8 mouse cellular contexts compared by ENCODE assay signal in the genomic region with DNA sequence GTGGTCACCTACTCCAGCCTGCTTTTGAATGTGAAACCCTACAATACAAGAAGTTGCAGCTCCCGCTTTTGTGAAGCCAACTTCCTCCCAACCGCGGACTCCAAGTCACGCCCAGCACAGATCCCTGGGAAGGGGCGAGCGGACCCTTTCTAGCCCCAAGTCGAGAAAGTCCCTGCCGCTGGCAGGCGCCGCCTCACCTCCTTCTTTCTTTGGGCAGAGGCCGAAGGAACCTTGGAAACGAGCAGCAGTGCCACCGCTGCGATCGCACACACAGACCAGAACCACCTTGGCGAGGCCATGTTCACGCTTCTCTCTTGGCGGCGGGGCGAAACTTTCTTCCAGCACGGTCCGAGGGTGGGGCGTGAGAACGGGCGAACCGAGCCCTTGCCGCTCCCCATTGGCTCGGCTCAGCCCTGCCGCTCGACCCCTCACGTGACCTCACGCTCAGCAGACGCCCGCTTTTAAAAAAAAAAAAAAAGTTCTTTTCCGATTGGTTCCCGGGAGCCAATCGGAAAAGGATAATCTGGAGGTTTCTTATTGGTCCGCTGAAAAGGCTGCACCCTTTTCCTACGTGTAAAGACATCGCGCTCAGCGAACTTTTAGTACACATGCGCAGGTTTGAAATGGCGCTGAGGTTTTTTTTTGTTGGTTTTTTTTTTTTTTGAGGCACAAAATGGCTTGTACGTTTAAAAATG. TPM values are rescaled to one million over a fixed set of nuclear protein-coding genes. Genes with fewer than 3 reads are reported as not detected.
A peak's percentile ranks its signal among the peaks of the same experiment; 100 is the strongest.
DNase-seq lines count a peak whose midpoint lies in the region; ATAC-seq lines count a peak whose summit lies in the region.

A gene (minus strand): TSS at position 442 of the 695 bp plus-strand sequence.

- peak within 1 kb of the TSS; percentile 47 for H3K9ac ChIP-seq in hindbrain, embryonic 15.5 days

- H3K27ac ChIP-seq in hindbrain, embryonic 15.5 days (replicated peaks) = peak within 1 kb of the TSS; percentile 87
- peak within 1 kb of the TSS; percentile 82 for H3K27ac ChIP-seq in macrophage

- no peaks in the 10 kb centered on the region for H3K36me3 ChIP-seq in hindbrain, embryonic 15.5 days
- no peaks in the 10 kb centered on the region for H3K36me3 ChIP-seq in macrophage (ENCODE audit: inconsistent target)

- H3K4me2 ChIP-seq in hindbrain, embryonic 15.5 days = peak within 1 kb of the TSS; percentile 60

- 0 out of 2 replicates have a peak, but pooled peaks cover 5% of the 10 kb centered on the region for H3K4me1 ChIP-seq in hindbrain, embryonic 15.5 days (replicated peaks)

- peak; percentile 85 for DNase-seq in T-cell, adult 2 months (ENCODE audit: low spot score)
- DNase-seq in cerebellum, postnatal 36 days = peak; percentile 71 to 80
- DNase-seq in frontal cortex, postnatal 36 days (ENCODE audit: low spot score in 2 of 2) = peak; percentile 72 to 79
- peak; percentile 71 to 72 for DNase-seq in left cerebral cortex, adult 18-20 months (ENCODE audit: low spot score in 2 of 2)
- DNase-seq in right cerebral cortex, adult 18-20 months = peak; percentile 89
- DNase-seq in urinary bladder, postnatal 10 days (ENCODE audit: low spot score) = peak; percentile 34

- no peaks in the 10 kb centered on the region for H3K9me3 ChIP-seq in hindbrain, embryonic 15.5 days

- ATAC-seq in hindbrain, embryonic 15.5 days (ENCODE audit: low FRiP score, low read depth) = peak; percentile 95

- H3K4me3 ChIP-seq in hindbrain, embryonic 15.5 days = peak within 1 kb of the TSS; percentile 64
- peak within 1 kb of the TSS; percentile 62 for H3K4me3 ChIP-seq in macrophage (ENCODE audit: inconsistent target)

- WGBS in hindbrain, embryonic 15.5 days = 21% methylated on average over 45 of the region's 45 CpGs
- 21% methylated on average over 36 of the region's 45 CpGs for WGBS in macrophage (ENCODE audit: missing documents)

- H3K79me2 ChIP-seq in macrophage (ENCODE audit: inconsistent target) = peaks cover 55% of the 10 kb centered on the region

- no peaks in the 10 kb centered on the region for H3K27me3 ChIP-seq in hindbrain, embryonic 15.5 days

RNA-seq across cellular contexts. Expression of the gene that starts here (rescaled TPM):
- 22.4 and 23.6 TPM in 2 replicates for polyA plus RNA-seq in hindbrain, embryonic 15.5 days (2015; fragmentation: Nextera tagmentation; extraction: Ambion mirVana)
- 10 to 100 TPM; 12.5 to 12.6 TPM for total RNA-seq in left cerebral cortex, adult 18-20 months (2021)
- 10 to 100 TPM; 12.1 to 44.2 (median 26.4) TPM for total RNA-seq in macrophage (2018; cell fraction: chromatin; rRNA removed)
- total RNA-seq in macrophage (2018; cell fraction: cytosol; rRNA removed) = 10 to 100 TPM; 33.1 to 65.7 (median 45.8) TPM
- 10 to 100 TPM; 25.3 to 83.5 (median 51.0) TPM for total RNA-seq in macrophage (2018; cell fraction: nucleus; rRNA removed)
- 39.1 to 52.0 TPM (median 40.0 TPM) in 3 replicates for polyA plus RNA-seq in macrophage (2018)

Comparison
In these comparisons a context has a peak if more than half of its experiments do, and no peak if none do; other contexts are left out.
1. Peak in every context shown above with its lines: DNase-seq, ATAC-seq, H3K4me3 ChIP-seq and H3K27ac ChIP-seq.
2. DNase-seq: peak in every context shown above with its lines; median percentile 89 in right cerebral cortex, adult 18-20 months; 85 in T-cell, adult 2 months; 76 in cerebellum, postnatal 36 days; 76 in frontal cortex, postnatal 36 days; 72 in left cerebral cortex, adult 18-20 months; 34 in urinary bladder, postnatal 10 days.